Mouse (Mus musculus): Measurements from ENCODE around the gene Klf6.

GRCm38 (mm10) chr13:5847736-5848135 is 13.5 kb upstream of the Klf6 start:
- TF ChIP-seq EP300 (IDR thresholded peaks at IDR 0.05; ENCODE audit: insufficient read depth, low read depth, low read length) (no peak), POLR2A (IDR thresholded peaks at IDR 0.05; ENCODE audit: insufficient read depth, low read depth, low read length) (no peak)
